Comparison of ENCODE assay signal across 28 mouse cellular contexts in the genomic region with DNA sequence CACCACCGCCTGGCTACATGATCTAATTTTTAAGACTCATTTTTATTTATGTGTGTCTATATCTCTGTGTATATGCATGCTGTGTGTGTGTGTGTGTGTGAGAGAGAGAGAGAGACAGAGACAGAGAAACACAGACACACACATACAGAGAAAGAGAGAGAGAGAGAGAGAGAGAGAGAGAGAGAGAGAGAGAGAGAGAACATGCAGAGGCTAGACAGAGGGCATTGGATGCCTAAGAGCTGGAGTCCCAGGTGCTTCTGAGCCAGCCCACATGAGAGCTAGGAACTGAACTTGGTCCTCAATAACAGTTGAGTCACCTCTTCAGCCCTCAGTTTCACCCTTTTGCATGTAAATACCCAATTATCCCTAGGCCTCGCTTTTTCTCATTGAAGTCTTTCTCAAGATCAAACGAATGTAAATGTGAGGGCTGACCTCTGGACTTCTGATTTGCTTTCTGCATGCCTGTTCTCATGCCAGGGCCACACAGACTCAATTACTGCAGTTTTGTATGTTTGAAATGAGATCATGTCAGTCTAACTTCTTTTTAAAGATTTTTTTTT.
"Had no signal": no experiment of that assay in that cellular context is flagged by ENCODE, and none has a peak within 500 bp of the region (broad histone marks: within the 10 kb centered on the region; RNA-seq: fewer than 3 reads in every experiment).

No protein-coding gene starts in this region.

- H3K4me2 ChIP-seq: heart, embryonic 12.5 days; hindbrain, embryonic 12.5 days; hindbrain, embryonic 14.5 days; intestine, embryonic 15.5 days; kidney, embryonic 15.5 days; limb, embryonic 12.5 days; liver, embryonic 11.5 days; liver, embryonic 13.5 days; liver, embryonic 15.5 days had no signal

- H3K9ac ChIP-seq: heart, embryonic 12.5 days; hindbrain, embryonic 12.5 days; hindbrain, embryonic 14.5 days; intestine, embryonic 15.5 days; kidney, embryonic 15.5 days; limb, embryonic 12.5 days; liver, embryonic 13.5 days; liver, embryonic 15.5 days had no signal

- H3K9me3 ChIP-seq: heart, embryonic 12.5 days; hindbrain, embryonic 10.5 days; hindbrain, embryonic 12.5 days; intestine, embryonic 15.5 days; kidney, embryonic 15.5 days; limb, embryonic 10.5 days; limb, embryonic 12.5 days; liver, embryonic 13.5 days; liver, embryonic 15.5 days had no signal

- H3K4me3 ChIP-seq: gastrocnemius, adult 2 months; heart, adult 2 months; heart, embryonic 12.5 days; hindbrain, embryonic 10.5 days; hindbrain, embryonic 12.5 days; intestine, embryonic 15.5 days; kidney, embryonic 15.5 days; limb, embryonic 10.5 days; limb, embryonic 12.5 days; liver, embryonic 13.5 days; liver, embryonic 15.5 days had no signal

- DNase-seq: gastrocnemius, adult 2 months; gastrocnemius, postnatal 10 days; gastrocnemius, postnatal 25 days; heart, adult 2 months; heart, postnatal 10 days; heart, postnatal 4 days; kidney, adult 18-20 months; kidney, adult 9 months; kidney, postnatal 14 days; kidney, postnatal 36 days; layer of hippocampus, adult 9-11 months; layer of hippocampus, postnatal 36 days; liver; liver, embryonic 13.5 days had no signal

- H3K4me1 ChIP-seq: heart, embryonic 12.5 days; hindbrain, embryonic 10.5 days; hindbrain, embryonic 12.5 days; intestine, embryonic 15.5 days; kidney, embryonic 15.5 days; limb, embryonic 10.5 days; limb, embryonic 12.5 days; liver, embryonic 13.5 days; liver, embryonic 15.5 days had no signal

- H3K27ac ChIP-seq: gastrocnemius, adult 2 months; heart, adult 2 months; hindbrain, embryonic 10.5 days; hindbrain, embryonic 12.5 days; hindbrain, embryonic 14.5 days; intestine, embryonic 15.5 days; kidney, embryonic 15.5 days; kidney, postnatal 0 days; limb, embryonic 10.5 days; limb, embryonic 12.5 days; liver, embryonic 13.5 days; liver, embryonic 15.5 days had no signal

- H3K36me3 ChIP-seq: heart, embryonic 12.5 days; hindbrain, embryonic 10.5 days; hindbrain, embryonic 12.5 days; intestine, embryonic 15.5 days; kidney, embryonic 15.5 days; limb, embryonic 10.5 days; limb, embryonic 12.5 days; liver, embryonic 13.5 days; liver, embryonic 15.5 days had no signal

- H3K27me3 ChIP-seq: heart, embryonic 12.5 days; hindbrain, embryonic 12.5 days; intestine, embryonic 15.5 days; kidney, embryonic 15.5 days; limb, embryonic 12.5 days; liver, embryonic 13.5 days; liver, embryonic 15.5 days had no signal

- ATAC-seq: hindbrain, embryonic 16.5 days; inflammation-experienced regulatory T-cells, adult 6 months; intestine, embryonic 15.5 days; intestine, postnatal 0 days had no signal
